Mouse (Mus musculus) c-Kit-positive CD71-positive TER-119-positive erythroid progenitor cells, embryonic 14.5 days (primary cell): ENCODE results near the gene Mob2.

Experiments used
- DNase-seq: peaks from one replicate; pipeline ENCODE4 v3.0.0-alpha.2; 2013; ENCODE audit warnings: low spot score

The Mob2 gene

GRCm38 (mm10) chr7:142060931-142061565, at the start of gene Mob2:
TSS of gene Mob2 (minus strand) at chr7:142061065.
- peak; percentile 79 for DNase-seq

GRCm38 (mm10) chr7:142104747-142105146, 43.9 kb upstream of the Mob2 start:
- DNase-seq = no peak

GRCm38 (mm10) chr7:142097776-142098175, 36.9 kb upstream of the Mob2 start:
- peak; percentile 76 for DNase-seq

GRCm38 (mm10) chr7:142096701-142097100, 35.8 kb upstream of the Mob2 start:
- DNase-seq = no peak

GRCm38 (mm10) chr7:142095183-142095931, 34.5 kb upstream of the Mob2 start, which contains the start of gene Dusp8:
TSS of gene Dusp8 (minus strand) at chr7:142095843.
- peak; percentile 89 for DNase-seq

- DNase-seq = no peak
Measured at GRCm38 (mm10) chr7:142094301-142095143, 33.7 kb upstream of the Mob2 start.

GRCm38 (mm10) chr7:142093696-142094240, 32.9 kb upstream of the Mob2 start:
- no peak for DNase-seq

- DNase-seq = no peak
Measured at GRCm38 (mm10) chr7:142092991-142093390, 32.1 kb upstream of the Mob2 start.

GRCm38 (mm10) chr7:142091848-142092247, 31.0 kb upstream of the Mob2 start:
- DNase-seq = no peak

- DNase-seq = no peak
Measured at GRCm38 (mm10) chr7:142089648-142090447, 29.0 kb upstream of the Mob2 start.

GRCm38 (mm10) chr7:142088886-142089285, 28.0 kb upstream of the Mob2 start:
- DNase-seq = peak; percentile 77

- DNase-seq = peak; percentile 89
Measured at GRCm38 (mm10) chr7:142087069-142087652, 26.3 kb upstream of the Mob2 start.

GRCm38 (mm10) chr7:142086159-142086905, 25.5 kb upstream of the Mob2 start:
- DNase-seq = no peak

- no peak for DNase-seq
Measured at GRCm38 (mm10) chr7:142084820-142085219, 24.0 kb upstream of the Mob2 start.

- no peak for DNase-seq
Measured at GRCm38 (mm10) chr7:142084395-142084794, 23.5 kb upstream of the Mob2 start.

- DNase-seq = no peak
Measured at GRCm38 (mm10) chr7:142083588-142084317, 22.9 kb upstream of the Mob2 start.

- DNase-seq = no peak
Measured at GRCm38 (mm10) chr7:142082607-142083006, 21.7 kb upstream of the Mob2 start.

- no peak for DNase-seq
Measured at GRCm38 (mm10) chr7:142082179-142082578, 21.3 kb upstream of the Mob2 start.

- DNase-seq = no peak
Measured at GRCm38 (mm10) chr7:142081736-142082135, 20.9 kb upstream of the Mob2 start.

GRCm38 (mm10) chr7:142080876-142081275, 20.0 kb upstream of the Mob2 start:
- no peak for DNase-seq
